Mouse (Mus musculus) spleen, postnatal 36 days (tissue): ENCODE data around the gene Egf.

Experiments
- DNase-seq, 2 experiments: peaks; one replicate each; pipeline ENCODE4 v3.0.0; 2022; ENCODE audit warnings: low spot score in 2 of 2, mixed read lengths in 1 of 2

The Egf gene

GRCm38 (mm10) chr3:129650931-129651330 lies 104.2 kb downstream of the Egf start:
- no peak for DNase-seq

GRCm38 (mm10) chr3:129650293-129650612 lies 104.9 kb downstream of the Egf start:
- DNase-seq, result no peak

GRCm38 (mm10) chr3:129649586-129650292 lies 105.4 kb downstream of the Egf start:
- DNase-seq, result no peak

GRCm38 (mm10) chr3:129648598-129648997 lies 106.5 kb downstream of the Egf start:
- no peak for DNase-seq

- no peak for DNase-seq
These were observed 107.8 kb downstream of the Egf start for GRCm38 (mm10) chr3:129647312-129647711.

- no peak for DNase-seq
These were observed 108.3 kb downstream of the Egf start for GRCm38 (mm10) chr3:129646781-129647180.

GRCm38 (mm10) chr3:129645409-129645808 lies 109.7 kb downstream of the Egf start:
- no peak for DNase-seq

- DNase-seq, result no peak
These were observed 113.5 kb downstream of the Egf start for GRCm38 (mm10) chr3:129641621-129642020.

- DNase-seq, result no peak
These were observed 114.7 kb downstream of the Egf start for GRCm38 (mm10) chr3:129640211-129641000.

- no peak for DNase-seq
These were observed 115.4 kb downstream of the Egf start for GRCm38 (mm10) chr3:129639701-129640100.

GRCm38 (mm10) chr3:129637446-129637845 lies 117.7 kb downstream of the Egf start:
- DNase-seq, result no peak

- DNase-seq, result no peak
These were observed 120.7 kb downstream of the Egf start for GRCm38 (mm10) chr3:129634260-129634901.

GRCm38 (mm10) chr3:129633518-129633917 lies 121.6 kb downstream of the Egf start:
- no peak for DNase-seq

- DNase-seq, result no peak
These were observed 123.3 kb downstream of the Egf start for GRCm38 (mm10) chr3:129631857-129632256.

- no peak for DNase-seq
These were observed 124.1 kb downstream of the Egf start for GRCm38 (mm10) chr3:129631018-129631417.
